Mouse (Mus musculus) bone marrow macrophage, adult 2 months (primary cell): Measurements from ENCODE around the gene Dclk2. TPM values are rescaled to one million over a fixed set of nuclear protein-coding genes. Genes with fewer than 3 reads are reported as not detected.

Experiments used
- H3K27ac ChIP-seq: 2 replicates; pipeline ENCODE4 v1.5.1; 2012; ENCODE audit warnings: low read depth, low read length; ENCODE audit not compliant: insufficient read depth
- H3K4me1 ChIP-seq: 2 replicates; pipeline ENCODE4 v1.6.1; 2012; ENCODE audit warnings: low read length; ENCODE audit not compliant: control insufficient read depth, insufficient read depth
- H3K4me3 ChIP-seq: 2 replicates; pipeline ENCODE4 v1.5.1; 2012; ENCODE audit warnings: mild to moderate bottlenecking, low read length, moderate library complexity; ENCODE audit not compliant: insufficient read depth
- CTCF ChIP-seq: IDR thresholded peaks from 2 replicates; pipeline ENCODE4 v1.5.1; 2012; ENCODE audit warnings: low read depth, mild to moderate bottlenecking, low read length, moderate library complexity
- POLR2A ChIP-seq: IDR thresholded peaks from 2 replicates; pipeline ENCODE4 v1.6.1; 2012; ENCODE audit warnings: mild to moderate bottlenecking, low read depth, low read length, borderline replicate concordance
- polyA plus RNA-seq: library from polyadenylated mRNA; stranded (reverse); fragments of >200 nt; gene quantifications from 2 replicates; pipeline ENCODE4 v1.2.4, GENCODE M21; 2012; ENCODE audit not compliant: missing spikeins, insufficient read depth, insufficient read length

The Dclk2 gene
- polyA plus RNA-seq, 1 experiment: 0.11 TPM

- Histone ChIP-seq H3K27ac (no peak overlapping the region), H3K4me1 (peaks cover 5% of the 10 kb centered on the region), H3K4me3 (no peak overlapping the region)
- TF ChIP-seq POLR2A: no peak
- TF ChIP-seq CTCF: no peak
These were observed 23.6 kb downstream of the Dclk2 start for GRCm38 (mm10) chr3:86897066-86897465.

- Histone ChIP-seq H3K4me3 (no peak overlapping the region), H3K4me1 (peaks cover 5% of the 10 kb centered on the region), H3K27ac (no peak overlapping the region)
- TF ChIP-seq CTCF (no peak), POLR2A (no peak)
These were observed 26.2 kb downstream of the Dclk2 start for GRCm38 (mm10) chr3:86894491-86894890.

GRCm38 (mm10) chr3:86887512-86887911 is 33.1 kb downstream of the Dclk2 start:
- no peaks in the 10 kb centered on the region for H3K4me1 ChIP-seq
- H3K27ac ChIP-seq: no peak overlapping the region
- H3K4me3 ChIP-seq: no peak overlapping the region
- no peak for TF ChIP-seq POLR2A
- no peak for TF ChIP-seq CTCF

- Histone ChIP-seq H3K4me1 (no peaks in the 10 kb centered on the region), H3K27ac (no peak overlapping the region), H3K4me3 (no peak overlapping the region)
- TF ChIP-seq CTCF (no peak), POLR2A (no peak)
These were observed 35.5 kb downstream of the Dclk2 start for GRCm38 (mm10) chr3:86885180-86885579.

GRCm38 (mm10) chr3:86884481-86884880 is 36.2 kb downstream of the Dclk2 start:
- TF ChIP-seq CTCF (no peak), POLR2A (no peak)
- H3K4me3 ChIP-seq: no peak overlapping the region
- no peak overlapping the region for H3K27ac ChIP-seq
- H3K4me1 ChIP-seq: no peaks in the 10 kb centered on the region

GRCm38 (mm10) chr3:86883985-86884384 is 36.7 kb downstream of the Dclk2 start:
- TF ChIP-seq CTCF (no peak), POLR2A (no peak)
- Histone ChIP-seq H3K27ac (no peak overlapping the region), H3K4me3 (no peak overlapping the region), H3K4me1 (no peaks in the 10 kb centered on the region)

GRCm38 (mm10) chr3:86875912-86876311 is 44.7 kb downstream of the Dclk2 start:
- TF ChIP-seq CTCF: no peak
- TF ChIP-seq POLR2A: no peak
- Histone ChIP-seq H3K4me3 (no peak overlapping the region), H3K4me1 (no peaks in the 10 kb centered on the region), H3K27ac (no peak overlapping the region)

GRCm38 (mm10) chr3:86873092-86873600 is 47.5 kb downstream of the Dclk2 start:
- TF ChIP-seq CTCF (no peak), POLR2A (no peak)
- no peak overlapping the region for H3K4me3 ChIP-seq
- H3K27ac ChIP-seq: no peak overlapping the region
- H3K4me1 ChIP-seq: no peaks in the 10 kb centered on the region

GRCm38 (mm10) chr3:86870952-86871351 is 49.7 kb downstream of the Dclk2 start:
- Histone ChIP-seq H3K4me1 (no peaks in the 10 kb centered on the region), H3K27ac (no peak overlapping the region), H3K4me3 (no peak overlapping the region)
- no peak for TF ChIP-seq CTCF
- TF ChIP-seq POLR2A: no peak

GRCm38 (mm10) chr3:86870411-86870810 is 50.2 kb downstream of the Dclk2 start:
- Histone ChIP-seq H3K4me1 (no peaks in the 10 kb centered on the region), H3K4me3 (no peak overlapping the region), H3K27ac (no peak overlapping the region)
- TF ChIP-seq POLR2A (no peak), CTCF (no peak)

- TF ChIP-seq CTCF (no peak), POLR2A (no peak)
- H3K27ac ChIP-seq: no peak overlapping the region
- no peak overlapping the region for H3K4me3 ChIP-seq
- no peaks in the 10 kb centered on the region for H3K4me1 ChIP-seq
These were observed 51.9 kb downstream of the Dclk2 start for GRCm38 (mm10) chr3:86868721-86869120.
